Mouse (Mus musculus) spleen, postnatal 14 days (tissue): ENCODE measurements around the gene Stk11.

Experiments used
- DNase-seq, 2 experiments: peaks; one replicate each; pipeline ENCODE4 v3.0.0; 2021 to 2022; ENCODE audit warnings: low spot score in 2 of 2

The Stk11 gene

DNA sequence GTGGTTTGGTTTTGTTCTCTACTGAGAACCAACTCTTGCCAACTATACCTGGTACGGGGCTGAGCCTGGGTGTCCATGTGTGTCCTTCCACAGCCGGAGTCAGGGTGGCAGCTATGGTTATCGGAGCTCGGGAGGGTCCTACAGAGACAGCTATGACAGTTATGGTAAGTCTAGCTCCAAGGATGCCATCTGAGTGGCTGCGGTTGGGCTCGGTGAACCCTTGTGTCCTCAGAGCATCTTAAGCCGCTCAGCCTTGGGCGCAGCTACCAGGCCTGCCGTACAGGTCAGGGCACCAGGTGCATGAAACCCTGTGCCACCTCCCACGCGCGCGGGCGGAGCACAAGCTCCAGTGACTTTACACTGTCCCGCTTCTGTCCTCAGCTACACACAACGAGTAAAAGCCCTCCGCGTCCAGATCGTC lies 55.0 kb downstream of the Stk11 start:
- no peak for DNase-seq

DNA sequence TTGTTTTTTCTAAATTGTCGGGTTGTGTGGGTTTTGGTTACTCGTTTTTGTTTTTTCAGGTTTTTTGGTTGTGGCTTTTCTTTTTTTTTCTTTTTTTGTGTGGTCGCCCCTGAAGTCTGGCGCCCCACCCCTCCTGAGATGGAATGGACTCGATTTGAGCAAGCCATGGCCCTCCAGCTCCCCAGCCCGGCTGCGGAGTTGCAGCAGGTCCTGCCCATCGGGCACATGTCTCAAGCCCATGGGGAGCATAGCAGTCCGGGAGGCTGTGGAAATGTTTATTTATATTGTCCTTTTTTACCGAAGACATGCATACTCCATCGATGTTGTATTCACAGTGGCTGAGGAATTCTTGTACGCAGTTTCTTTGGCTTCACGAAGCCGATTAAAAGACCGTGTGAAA lies 55.6 kb downstream of the Stk11 start:
- no peak for DNase-seq

DNA sequence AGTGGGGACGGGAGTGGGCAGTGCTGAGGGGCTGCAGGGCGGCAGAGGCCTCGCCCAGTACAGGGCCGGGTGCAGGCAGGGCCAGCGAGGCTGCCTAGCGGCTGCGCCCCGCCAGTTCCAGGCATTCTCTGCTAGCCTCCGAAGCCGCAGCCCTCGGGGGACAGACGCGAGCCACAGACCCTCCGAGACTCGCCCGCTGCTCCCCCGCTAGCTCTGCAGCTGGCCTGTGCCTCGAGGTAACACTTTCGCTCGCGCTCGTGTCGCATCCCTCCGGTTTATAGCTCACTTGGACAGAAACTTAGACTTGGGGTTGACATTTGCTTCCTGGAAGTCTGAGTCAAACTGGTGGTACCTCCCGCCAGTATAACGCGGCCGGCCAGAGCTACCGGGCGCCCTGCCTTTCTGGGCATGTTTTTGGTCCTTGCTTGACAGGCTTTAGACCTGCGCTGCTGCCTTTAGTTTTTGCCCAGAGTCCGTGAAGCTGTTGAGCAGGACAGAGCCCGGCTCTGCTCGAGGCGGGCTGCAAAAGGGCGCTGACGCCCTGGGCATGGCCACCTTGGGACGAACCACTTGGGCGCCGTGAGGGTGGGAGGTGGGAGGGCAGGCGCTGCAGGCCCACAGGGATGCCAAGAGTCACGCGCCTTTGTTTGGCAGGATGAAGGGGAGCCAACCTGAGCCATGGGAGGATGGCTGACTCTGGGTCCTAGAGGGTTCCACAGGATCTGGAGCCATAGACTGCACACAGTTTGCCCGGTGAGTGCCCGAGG lies 56.3 kb downstream of the Stk11 start:
- no peak for DNase-seq

DNA sequence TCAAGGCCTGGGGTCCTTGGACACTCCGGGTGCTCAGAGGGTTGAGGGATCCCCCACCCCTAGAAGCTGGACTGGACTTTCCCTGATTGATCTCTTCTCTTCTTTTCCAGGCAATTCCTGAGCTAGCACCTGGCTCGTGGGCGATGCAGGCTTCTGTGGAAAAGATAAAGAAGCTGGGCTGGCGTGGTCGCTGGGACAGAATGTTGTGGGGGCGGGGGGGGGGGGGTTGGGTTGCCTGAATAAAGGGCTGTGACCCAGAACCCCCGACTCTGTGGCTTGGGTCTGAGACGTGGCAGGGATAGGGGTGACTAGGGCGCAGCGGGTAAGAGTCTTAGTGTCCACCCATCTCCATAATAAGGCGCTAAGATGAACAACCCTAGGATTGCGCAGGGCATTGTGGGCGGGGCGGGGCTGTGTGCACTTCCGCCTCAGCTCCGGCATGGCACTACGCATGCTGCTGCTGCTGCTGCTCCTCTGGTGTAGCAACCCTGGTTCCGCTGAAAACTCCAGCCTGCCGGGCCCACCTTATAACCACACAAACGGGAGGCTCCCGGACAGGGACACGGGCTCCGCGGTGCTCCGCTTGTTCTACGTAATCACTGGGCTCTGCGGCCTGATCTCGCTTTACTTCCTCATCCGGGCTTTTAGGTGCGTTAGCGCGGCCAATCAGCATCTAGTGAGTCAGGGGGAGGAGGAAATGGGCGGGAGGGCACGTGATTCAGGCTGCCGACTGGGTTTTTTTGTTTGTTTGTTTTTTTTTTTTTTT lies 57.1 kb downstream of the Stk11 start, which contains the start of gene 1600002K03Rik:
TSS of gene 1600002K03Rik (plus strand) at position 418 of the 766 bp plus-strand sequence.
- peak; percentile 69 to 77 for DNase-seq

DNA sequence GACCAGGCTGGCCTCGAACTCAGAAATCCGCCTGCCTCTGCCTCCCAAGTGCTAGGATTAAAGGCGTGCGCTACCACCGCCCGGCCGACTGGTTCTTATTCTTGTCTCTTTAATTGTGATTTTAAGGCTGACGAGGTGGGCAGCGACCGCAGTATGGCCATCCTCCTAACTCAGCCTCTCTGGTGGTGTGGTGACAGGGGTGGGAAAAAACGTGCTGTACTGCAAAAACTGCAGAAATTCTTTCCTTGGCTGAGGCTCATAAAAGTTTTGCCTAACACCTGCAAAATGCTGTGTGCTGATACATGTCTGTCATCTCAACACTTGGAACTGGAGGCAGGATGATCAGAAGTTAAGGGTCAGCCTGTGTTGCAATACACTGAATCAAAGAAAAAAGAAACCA lies 57.8 kb downstream of the Stk11 start:
- DNase-seq = no peak

DNA sequence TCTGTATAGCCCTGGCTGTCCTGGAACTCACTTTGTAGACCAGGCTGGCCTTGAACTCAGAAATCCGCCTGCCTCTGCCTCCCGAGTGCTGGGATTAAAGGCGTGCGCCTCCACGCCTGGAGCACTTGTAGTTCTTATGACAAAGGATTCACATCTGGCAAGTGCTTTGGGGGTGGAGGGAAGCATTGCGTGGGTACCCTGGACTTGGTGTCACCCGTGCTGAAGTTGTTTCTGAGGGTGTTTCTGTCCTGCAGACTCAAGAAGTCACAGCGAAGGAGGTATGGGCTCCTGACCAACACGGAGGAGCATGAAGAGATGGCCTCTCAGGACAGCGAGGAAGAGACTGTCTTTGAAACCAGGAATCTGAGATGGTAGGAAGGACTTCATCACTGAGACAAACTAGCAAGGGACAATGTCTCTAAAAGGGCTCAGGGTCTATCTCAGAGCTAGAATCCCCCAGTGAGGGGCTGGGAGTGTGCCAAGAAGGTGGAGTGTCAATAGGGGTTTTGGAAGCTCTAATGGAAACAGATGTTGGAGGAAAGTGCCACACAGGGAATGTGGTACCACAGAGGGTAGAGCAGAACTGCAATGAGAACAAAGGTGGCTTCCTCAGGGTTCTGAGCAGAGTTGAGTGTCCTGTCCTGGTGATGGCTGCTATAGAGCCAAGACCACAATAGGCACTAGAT lies 58.5 kb downstream of the Stk11 start:
- DNase-seq = no peak

DNA sequence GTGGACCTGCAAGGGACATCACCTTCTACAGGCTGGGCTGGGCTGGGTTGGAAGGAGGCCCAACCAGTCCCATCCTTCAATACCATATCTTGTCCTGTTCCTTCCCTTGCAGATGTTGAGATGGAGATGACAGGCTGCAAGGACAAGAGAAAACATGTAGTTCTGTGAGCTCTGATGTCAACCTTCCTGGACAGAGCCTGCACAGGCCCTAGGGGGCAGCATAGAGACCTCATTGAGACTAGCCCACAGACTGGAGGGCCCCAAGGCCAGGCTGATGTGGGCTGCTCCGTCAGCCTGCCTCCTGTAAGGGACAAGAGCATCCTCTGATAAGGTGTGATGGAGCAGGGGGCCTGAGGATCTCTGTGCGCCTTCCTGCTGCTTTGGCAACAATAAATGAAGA lies 59.1 kb downstream of the Stk11 start:
- DNase-seq = no peak

DNA sequence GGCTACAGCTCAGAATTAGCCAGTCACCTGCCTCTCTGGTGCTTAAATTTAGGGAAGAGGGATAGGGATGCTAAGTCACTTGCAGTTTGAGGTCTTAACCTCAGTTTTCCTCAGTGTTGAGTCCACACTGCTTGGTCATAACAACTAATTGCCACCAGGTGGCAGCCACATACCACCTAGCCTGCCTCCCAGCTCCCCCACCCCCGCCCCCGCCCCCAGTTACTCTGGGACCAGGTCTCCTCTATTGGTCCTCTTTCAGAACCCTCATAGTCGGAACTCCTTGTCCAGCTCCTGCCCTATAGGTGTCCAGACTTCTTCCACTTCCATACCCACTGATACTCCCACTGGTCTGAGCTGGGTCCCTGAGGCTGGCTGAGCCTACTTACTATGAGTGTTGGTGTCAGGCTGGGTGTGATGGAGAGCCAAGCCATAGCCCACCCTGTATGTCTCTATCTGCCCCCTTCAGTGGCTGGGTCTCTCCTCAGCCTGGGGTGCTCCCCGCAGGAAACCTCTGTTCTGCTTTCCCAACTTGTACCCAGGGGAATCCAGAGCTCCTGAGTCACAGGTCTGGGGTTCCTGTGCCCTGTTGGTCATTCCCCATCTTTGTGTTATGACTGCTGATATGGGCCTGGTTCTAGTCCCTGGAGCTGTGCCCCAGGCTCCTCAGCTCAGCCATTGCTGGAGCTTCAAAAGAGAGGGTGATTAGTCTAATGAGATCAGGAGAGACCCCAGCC lies 60.1 kb downstream of the Stk11 start:
- DNase-seq = no peak

DNA sequence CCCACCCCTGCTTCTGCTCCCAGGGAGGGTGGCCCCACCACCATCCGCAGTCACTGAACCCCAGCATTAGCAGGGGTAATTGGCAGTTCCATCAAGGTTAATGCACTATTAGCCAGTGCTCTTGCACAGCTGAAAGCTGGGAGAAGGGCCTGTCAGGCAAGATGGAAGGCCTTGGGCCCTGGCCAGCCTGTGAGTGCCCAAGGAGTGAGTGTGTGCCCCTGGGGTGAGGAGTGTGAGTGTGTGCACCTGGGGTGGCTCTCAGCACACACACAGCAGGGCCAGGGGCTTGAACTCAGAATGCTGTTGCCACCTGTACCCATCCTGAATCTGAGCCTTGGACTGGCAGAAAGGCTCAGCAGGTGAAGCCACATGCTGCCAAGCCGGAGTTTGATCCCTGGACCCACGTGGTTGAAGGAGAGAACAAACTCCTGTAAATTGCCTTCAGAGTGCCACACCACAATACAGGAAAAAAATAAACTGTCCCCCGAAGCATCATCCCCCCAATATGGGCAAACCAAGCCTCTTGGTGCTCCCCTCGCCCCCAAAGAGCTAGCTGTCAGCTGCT lies 60.7 kb downstream of the Stk11 start:
- no peak for DNase-seq

DNA sequence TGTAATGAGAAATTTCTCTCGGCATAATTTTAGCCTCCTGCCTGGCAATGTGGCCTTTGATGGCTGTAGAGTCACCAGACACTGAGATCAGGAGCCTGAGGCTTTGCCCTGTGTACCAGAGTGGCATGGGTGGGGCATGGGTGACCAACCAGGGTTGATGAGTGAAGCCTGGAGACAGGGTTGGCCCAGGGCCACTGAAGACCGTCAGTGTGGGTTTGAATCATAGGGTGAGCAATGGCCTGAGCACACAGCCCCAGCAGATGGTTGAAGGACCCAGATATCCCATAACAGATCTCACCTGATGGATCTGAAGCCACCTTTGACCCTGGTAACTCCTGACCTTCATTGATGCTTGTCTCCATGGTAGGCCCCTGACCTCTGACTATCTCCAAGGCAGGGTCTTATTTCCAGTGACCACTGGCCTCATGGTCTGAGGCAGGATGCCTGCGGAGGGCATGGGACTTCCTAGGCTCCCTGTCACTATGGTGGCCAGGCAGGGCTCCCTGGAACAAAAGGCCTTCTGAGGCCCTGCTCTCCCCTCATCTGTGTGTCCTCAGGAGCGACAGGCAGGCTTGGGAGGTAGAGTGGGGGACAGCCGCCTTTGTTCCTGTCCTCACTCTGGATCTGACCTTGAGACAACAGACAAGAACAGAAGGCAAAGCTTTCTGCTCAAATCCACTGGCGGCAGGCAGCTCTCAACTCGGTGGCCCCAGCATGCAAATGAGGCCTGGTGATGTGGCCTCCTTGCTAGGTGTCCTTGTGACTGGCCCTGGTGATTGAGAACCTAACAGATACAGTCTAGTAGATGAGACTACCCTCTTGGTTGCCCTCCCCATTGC lies 62.1 kb downstream of the Stk11 start:
- no peak for DNase-seq

DNA sequence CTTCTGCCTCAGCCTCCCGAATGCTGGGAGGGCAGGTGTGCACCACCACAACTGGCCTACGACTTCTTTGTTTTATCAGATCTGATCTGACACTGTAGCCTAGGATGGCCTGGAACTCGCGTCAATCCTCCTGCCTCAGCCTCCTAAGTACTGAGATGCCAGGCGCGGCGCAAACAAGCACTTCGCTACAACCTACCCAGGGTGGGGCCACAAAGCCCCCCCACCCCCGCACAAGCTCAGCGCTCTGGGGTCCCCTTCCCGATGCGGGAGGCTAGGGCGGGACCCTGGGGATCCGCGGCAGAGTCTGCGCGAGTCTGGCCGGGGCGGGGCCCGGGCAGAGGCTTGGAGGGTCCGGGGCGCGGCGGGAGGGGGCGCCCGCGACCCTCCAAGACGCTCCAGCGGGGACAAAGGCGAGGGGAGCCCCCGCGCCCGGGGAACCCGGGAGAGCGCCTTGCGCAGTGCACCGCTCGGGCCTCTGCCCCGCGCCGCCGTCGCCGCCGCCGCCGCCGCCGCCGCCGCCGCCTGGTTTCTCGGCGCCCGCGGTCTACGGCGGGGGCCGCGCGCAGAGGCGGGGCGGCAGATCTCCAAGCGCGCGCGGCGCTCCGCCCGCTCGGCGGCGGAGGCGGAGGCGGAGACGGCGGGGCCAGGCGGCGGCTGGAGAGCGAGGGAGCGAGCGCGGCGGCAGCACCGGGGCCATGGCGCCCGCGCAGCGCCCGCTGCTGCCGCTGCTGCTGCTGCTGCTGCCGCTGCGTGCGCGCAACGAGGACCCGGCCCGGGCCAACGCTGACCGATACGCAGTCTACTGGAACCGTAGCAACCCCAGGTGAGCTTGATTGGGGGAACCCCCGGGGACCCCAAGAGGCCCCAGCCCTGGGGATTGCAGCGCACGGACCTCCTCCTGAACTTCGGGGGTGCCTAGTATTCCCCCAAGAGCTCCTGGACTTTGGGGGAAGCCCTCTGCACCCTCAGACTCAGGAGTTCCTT lies 63.8 kb downstream of the Stk11 start, which contains the start of gene Efna2:
TSS of gene Efna2 (plus strand) at position 415 of the 984 bp plus-strand sequence.
- no peak for DNase-seq
